Mouse (Mus musculus): ENCODE results near the gene Slc37a3.

DNA sequence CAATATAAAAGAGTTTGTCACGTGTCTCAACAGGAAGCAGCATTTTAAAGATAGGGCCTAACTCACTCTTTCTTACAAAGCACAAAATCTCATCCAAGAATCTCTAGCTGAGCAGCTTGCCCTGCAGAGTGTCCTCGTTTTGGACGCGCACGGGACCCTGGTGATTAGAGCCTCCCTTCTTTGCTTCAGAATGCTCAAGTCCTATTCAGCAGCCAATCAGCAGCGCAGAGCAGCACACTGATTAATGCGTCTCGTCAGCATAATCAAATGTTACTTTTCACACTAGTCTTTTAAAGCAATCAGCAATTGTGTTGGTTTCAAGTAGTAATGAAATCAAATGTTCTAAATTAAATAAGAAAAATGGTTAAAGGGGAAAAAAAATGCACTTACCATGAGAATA lies 39.1 kb downstream of the Slc37a3 start:
- TF ChIP-seq NANOG (IDR thresholded peaks at IDR 0.05; ENCODE audit: borderline replicate concordance, low read length) (no peak), CTCF (conservative IDR thresholded peaks at IDR 0.05; ENCODE audit: low read length) (no peak), POU5F1 (IDR thresholded peaks at IDR 0.05; ENCODE audit: borderline replicate concordance, low read length) (no peak)
